Mouse (Mus musculus): ENCODE results near the gene C8a.

C8a gene

GRCm38 (mm10) chr4:104876323-104876722 lies at the start of gene C8a:
Gene C8a, minus strand, starts transcription at chr4:104876398.
- no peak for DNase-seq (ENCODE audit: low read depth, low spot score)

DNA sequence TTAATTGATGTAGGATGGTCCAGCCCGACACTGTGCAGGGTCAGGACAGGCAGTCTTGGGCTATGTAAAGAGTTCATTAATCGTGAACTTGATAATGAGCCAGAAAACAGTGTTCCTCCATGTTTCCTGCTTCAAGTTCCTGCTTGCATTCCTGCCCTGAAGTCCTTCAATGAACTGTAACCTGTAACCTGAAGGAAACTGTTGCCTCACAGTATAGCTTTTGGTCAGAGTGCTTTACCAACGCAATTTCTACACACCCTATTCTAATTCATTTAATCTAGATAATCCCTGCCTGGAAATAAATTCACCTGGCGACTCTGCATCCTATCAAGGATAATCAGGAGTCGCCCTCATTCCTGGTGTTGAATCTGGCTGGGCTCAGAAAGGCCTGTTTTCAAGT lies 49.2 kb upstream of the C8a start:
- DNase-seq (ENCODE audit: low read depth, low spot score): no peak

GRCm38 (mm10) chr4:104918017-104918416 lies 41.8 kb upstream of the C8a start:
- DNase-seq (ENCODE audit: low read depth, low spot score): no peak

DNA sequence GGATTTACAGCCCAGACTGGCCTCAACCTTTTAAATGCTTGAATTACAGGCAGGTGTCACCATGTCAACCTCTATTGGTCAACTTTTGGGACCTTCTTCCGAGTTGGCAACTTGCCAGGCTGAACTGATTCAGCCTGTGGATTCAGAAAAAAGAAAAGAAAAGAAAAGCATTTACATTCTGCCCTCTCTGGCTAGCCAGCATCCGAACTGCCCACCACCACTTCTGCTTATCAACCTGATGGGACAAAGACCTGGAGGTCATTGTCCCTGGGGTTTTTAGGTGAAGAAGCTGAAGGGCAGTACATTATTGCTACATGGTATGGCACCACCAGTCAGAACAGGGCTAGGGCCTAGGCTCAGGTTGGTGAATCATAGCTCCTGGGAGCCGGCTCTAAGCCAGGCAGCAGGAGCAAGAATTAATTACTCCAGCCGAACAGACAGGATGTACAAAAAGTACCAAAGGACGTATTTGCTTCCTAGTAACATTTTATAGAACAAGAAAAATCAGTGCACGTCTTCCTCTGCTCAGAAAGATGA lies 38.6 kb upstream of the C8a start:
- no peak for DNase-seq (ENCODE audit: low read depth, low spot score)

DNA sequence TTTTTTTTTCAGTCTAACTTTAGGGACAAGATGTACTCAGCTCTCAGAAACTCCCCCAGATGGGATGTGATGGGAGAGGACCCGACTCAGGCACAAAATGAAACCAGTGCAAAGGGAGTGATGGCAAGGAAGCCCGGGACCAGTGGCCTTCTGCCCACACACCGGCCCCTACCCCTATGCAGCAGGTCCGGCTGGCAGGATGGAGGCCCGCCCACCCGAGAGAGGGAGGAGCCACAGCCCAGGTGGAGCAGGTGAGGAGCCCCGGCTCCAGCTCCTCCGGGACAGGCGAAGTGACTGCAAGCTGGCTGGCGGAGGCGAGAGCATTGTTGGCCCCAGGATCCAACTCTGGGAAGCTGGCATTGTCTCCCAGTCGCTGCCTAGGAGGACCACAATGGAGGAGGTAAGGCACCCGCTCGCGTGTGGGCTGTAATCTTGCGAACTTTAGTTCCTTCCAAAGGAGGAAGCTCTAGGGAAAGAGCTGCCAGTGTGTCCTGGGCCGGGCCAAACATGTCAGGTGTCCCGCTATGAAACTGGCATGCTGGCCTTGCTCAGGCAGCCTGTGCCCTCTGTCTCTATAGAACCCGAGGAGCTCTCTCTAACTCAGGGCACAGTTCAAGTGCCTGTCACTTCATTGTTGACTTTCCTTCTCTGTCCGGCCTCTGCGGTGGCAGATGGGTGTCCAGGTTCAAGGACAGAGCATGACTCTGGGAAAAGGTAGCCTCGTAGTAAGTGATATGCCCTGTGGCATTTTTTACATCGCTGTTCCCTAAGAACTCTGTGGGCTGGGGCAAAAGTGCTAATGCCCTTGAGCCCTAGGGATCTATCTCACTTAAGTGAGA lies 37.3 kb upstream of the C8a start, which contains the start of gene Fyb2:
TSS of gene Fyb2 (plus strand) at position 166 of the 839 bp plus-strand sequence.
- peak; percentile 39 for DNase-seq (ENCODE audit: low read depth, low spot score)

- DNase-seq (ENCODE audit: low read depth, low spot score): peak; percentile 89
Measured at GRCm38 (mm10) chr4:104911685-104912084, 35.5 kb upstream of the C8a start.

- no peak for DNase-seq (ENCODE audit: low read depth, low spot score)
Measured at GRCm38 (mm10) chr4:104905049-104905448, 28.9 kb upstream of the C8a start.

- DNase-seq (ENCODE audit: low read depth, low spot score): no peak
Measured at GRCm38 (mm10) chr4:104902836-104903235, 26.6 kb upstream of the C8a start.

GRCm38 (mm10) chr4:104894004-104894734 lies 18.0 kb upstream of the C8a start:
- DNase-seq (ENCODE audit: low read depth, low spot score): peak; percentile 59

- DNase-seq (ENCODE audit: low read depth, low spot score): no peak
Measured at GRCm38 (mm10) chr4:104893588-104893987, 17.4 kb upstream of the C8a start.

GRCm38 (mm10) chr4:104891708-104892107 lies 15.5 kb upstream of the C8a start:
- DNase-seq (ENCODE audit: low read depth, low spot score): no peak

DNA sequence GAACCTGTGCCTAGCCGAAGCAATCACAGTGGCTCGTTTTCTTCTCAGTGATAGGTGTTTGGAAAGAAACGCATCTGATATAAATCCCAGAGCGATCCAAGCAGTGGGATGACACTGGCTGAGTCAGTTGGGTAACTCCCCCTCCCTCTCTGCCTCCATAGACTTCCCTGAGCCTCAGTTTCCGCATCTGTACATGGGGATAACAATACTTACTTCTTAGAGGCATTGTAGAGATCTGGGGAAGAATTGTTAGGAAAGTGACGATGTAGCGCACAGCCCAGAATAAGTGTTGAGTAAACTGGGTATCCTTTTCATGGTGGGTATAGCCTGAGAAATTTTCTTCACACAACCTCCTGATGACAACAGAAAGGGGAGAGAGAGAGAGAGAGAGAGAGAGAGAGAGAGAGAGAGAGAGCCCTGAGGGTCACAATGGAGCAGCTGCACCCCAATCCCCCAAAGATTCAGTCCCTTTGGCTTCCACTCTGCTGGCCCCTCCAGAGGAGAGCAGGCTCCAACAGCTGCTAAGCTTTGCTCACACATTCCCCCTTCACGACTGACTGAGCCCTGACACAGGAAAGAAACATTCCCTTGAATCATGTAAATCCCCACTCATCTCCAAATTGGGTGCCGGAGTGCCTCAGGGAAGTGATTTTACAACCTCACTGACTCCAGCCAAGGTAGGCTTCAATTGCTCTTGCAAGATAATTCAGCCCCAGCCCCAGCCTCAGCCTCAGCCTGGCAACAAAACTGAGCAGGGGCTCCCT lies 12.5 kb upstream of the C8a start:
- no peak for DNase-seq (ENCODE audit: low read depth, low spot score)

DNA sequence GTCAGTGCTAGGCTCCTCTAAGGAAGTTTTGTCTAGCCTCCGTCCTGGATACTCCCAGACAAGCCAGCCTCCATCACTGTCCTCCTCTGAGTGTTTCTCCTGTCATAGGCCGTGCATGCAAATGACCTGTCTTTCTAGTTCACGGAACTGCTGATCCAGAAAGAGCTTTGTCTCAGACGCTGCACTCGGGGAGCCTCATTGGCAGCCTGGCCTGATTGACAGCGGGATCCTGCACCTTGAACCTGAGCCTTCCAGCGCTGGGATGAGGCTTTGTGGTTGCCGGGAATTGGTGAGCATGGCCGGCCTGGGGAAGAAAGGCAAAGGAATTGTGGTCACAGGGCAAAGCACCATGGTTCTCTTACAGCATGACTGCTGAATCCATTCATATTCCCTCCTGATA lies 11.3 kb upstream of the C8a start:
- DNase-seq (ENCODE audit: low read depth, low spot score): no peak

DNA sequence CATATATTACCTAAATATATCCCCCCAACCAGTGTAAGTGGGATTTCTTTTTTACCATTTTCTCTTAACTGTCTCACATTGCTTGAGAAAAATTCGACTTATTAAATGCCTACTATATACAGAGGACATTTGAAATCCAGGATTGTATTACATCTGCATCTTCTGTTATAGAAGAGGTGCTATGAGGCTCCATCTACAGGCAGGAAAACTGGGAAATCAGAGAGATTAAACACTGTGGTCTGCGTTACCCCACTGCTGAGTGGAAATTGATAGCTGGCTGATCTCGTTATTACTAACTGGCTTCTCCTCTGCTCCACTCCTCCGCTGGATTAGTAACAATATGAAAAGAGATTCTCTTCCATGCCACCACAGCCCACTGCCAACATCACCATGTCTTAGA lies 366 bp downstream of the C8a start:
- DNase-seq (ENCODE audit: low read depth, low spot score): no peak

GRCm38 (mm10) chr4:104870196-104870595 lies 6.0 kb downstream of the C8a start:
- no peak for DNase-seq (ENCODE audit: low read depth, low spot score)

GRCm38 (mm10) chr4:104869581-104869980 lies 6.6 kb downstream of the C8a start:
- DNase-seq (ENCODE audit: low read depth, low spot score): no peak

DNA sequence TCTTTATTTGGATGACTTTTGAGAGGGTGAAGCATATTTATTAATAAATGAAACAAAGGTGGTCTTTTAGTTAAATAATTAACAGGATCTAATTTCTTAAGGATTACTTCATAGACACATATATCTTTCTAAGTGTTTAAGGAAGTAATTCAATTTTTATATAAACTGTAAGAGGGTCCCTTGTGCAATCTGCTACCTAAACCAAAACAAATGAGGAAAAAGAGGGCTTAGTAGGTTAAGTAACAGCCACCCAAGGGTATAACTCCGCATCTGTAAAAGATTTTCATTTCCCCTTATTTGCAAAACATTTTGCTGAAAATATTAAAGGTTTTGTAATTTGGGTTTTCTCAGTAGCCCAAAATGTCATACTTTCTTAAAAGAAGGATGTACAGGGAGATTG lies 11.8 kb downstream of the C8a start:
- no peak for DNase-seq (ENCODE audit: low read depth, low spot score)

GRCm38 (mm10) chr4:104861241-104861640 lies 15.0 kb downstream of the C8a start:
- DNase-seq (ENCODE audit: low read depth, low spot score): peak; percentile 13

- no peak for DNase-seq (ENCODE audit: low read depth, low spot score)
Measured at GRCm38 (mm10) chr4:104857823-104858222, 18.4 kb downstream of the C8a start.

GRCm38 (mm10) chr4:104857029-104857428 lies 19.2 kb downstream of the C8a start, which contains the start of gene Gm17662:
Gene Gm17662, plus strand, starts transcription at chr4:104857329.
- no peak for DNase-seq (ENCODE audit: low read depth, low spot score)

GRCm38 (mm10) chr4:104855216-104855615 lies 21.0 kb downstream of the C8a start:
- DNase-seq (ENCODE audit: low read depth, low spot score): peak; percentile 24

DNA sequence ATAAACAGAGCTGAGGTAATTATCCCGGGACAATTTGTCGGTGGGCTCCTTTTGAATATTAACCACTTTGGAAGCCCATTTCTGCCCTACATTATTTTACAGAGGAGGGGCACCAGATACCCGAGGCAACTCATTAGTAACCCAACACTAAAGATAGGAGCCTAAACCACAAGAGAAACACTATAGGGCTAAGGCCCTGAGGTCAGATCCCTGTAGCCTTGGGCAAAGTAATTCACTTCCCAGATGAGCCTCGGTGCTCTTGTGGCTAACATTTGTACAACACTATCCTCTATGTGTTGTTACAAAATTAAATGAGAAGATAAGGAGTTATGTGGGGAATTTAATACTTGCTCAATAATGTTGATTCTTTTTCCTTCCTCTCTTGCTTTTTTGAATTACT lies 32.7 kb downstream of the C8a start:
- no peak for DNase-seq (ENCODE audit: low read depth, low spot score)

Data from ZHBTc4 (cell line).